Mouse (Mus musculus) layer of hippocampus, adult 2 months (tissue): Measurements from ENCODE around the gene Gba. TPM values are rescaled to one million over a fixed set of nuclear protein-coding genes. Genes with fewer than 3 reads are reported as not detected.
"Not testable (repeated sequence)": the region's sequence is repeated elsewhere in the genome, so short reads cannot be mapped to it uniquely, and the experiment has no call there.

Experiments used
- DNase-seq, 2 experiments: peaks; one replicate each; pipeline ENCODE4 v3.0.0; 2022; ENCODE audit warnings: low spot score in 2 of 2
- H3K27ac ChIP-seq: fragments of 200-600 bp; 2 replicates; pipeline ENCODE4 v1.8.1; 2022
- H3K4me3 ChIP-seq: fragments of 200-600 bp; 2 replicates; pipeline ENCODE4 v1.8.1; 2022; ENCODE audit warnings: mild to moderate bottlenecking
- CTCF ChIP-seq: fragments of 200-600 bp; conservative IDR thresholded peaks from 2 replicates; pipeline ENCODE4 v1.8.1; 2022; ENCODE audit warnings: antibody characterized with exemption, mild to moderate bottlenecking, moderate library complexity
- long read RNA-seq, 2 experiments: library from polyadenylated mRNA; stranded (forward); transcript quantifications; one replicate each; pipeline ENCODE4 v2.0.0; 2021; ENCODE audit warnings: borderline mapping rate in 2 of 2
- total RNA-seq, 2 experiments: library from RNA; stranded (reverse); gene quantifications; 2 replicates each; pipeline ENCODE4 v1.2.3; 2021

Gba gene
- 10 to 100 TPM; 55.7 to 67.9 TPM for total RNA-seq
- long read RNA-seq, experiment 1, transcript Gba-201 (11 exons, 1,779 nt), result major isoform, 17 of 24 reads
- long read RNA-seq, experiment 1, partial matches to known transcripts, result 2 of 24 reads
- long read RNA-seq, experiment 1, other reads (novel, unspliced or antisense), result 3 of 24 reads
- long read RNA-seq, experiment 2, transcript Gba-201 (11 exons, 1,779 nt), result major isoform, 16 of 23 reads
- long read RNA-seq, experiment 2, partial matches to known transcripts, result 3 of 23 reads
- long read RNA-seq, experiment 2, other reads (novel, unspliced or antisense), result 3 of 23 reads

DNA sequence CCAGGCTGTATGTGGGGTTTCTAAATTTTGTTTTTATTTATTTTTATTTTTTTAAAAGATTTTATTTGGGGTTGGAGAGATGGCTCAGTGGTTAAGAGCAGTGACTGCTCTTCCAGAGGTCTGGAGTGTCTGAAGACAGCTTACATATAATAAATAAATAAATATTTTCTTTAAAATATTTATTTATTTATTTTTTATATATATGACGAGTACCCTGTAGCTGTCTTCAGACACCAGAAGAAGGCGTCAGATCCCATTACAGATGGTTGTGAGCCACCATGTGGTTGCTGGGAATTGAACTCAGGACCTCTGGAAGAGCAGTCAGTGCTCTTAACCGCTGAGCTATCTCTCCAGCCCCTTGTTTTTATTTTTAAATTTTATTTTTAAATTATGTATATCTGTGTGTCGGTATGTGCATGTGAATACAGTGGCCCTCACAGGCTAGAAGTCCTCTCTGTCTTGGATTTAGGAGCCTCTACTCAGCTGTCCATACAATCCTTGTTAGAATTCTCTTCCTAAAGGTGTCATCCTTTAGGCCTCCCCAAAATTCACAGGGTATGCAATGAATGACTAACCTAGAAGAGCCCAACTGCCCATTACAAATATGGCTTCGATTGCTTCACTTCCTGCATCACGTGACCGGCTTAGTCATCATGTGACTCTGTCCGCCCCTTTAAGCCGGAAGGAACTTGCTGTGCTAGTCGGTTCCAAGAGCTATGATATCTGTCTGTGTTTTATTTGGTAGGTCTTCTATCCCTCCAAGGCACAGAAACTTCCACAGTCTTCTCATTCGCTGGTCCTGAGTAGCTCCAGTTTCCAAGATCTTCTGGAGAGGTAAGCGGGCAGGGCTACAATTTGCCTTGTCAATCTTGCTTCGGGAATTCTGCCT, at the start of gene Gba:
Gene Gba, plus strand, starts transcription at position 676 of the 889 bp plus-strand sequence.
- no peak for TF ChIP-seq CTCF
- Histone ChIP-seq H3K4me3 (peak within 1 kb of the TSS; percentile 84), H3K27ac (peak within 1 kb of the TSS; percentile 89)
- peak; percentile 84 to 85 for DNase-seq

DNA sequence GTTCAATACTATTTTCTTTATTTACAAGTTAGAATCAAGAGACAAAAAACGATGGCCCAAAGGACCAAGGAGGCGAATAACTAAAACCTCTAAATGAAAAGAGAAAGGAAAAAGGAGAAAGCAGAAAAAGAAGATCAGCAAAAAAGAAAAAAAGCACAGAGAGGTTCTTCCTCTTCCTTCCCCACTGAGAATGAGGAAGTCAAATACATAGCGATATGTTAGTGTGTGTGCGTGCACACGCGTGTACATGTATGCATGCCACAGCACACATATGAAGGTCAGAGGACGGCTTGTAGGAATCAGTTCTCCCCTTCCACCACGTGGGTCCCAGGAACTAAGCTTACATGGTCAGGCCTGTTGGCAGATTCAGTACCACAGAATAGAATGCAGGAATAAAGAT, 45.8 kb upstream of the Gba start:
- no peak for TF ChIP-seq CTCF
- no peak for DNase-seq
- H3K4me3 ChIP-seq, result no peak overlapping the region
- no peak overlapping the region for H3K27ac ChIP-seq

DNA sequence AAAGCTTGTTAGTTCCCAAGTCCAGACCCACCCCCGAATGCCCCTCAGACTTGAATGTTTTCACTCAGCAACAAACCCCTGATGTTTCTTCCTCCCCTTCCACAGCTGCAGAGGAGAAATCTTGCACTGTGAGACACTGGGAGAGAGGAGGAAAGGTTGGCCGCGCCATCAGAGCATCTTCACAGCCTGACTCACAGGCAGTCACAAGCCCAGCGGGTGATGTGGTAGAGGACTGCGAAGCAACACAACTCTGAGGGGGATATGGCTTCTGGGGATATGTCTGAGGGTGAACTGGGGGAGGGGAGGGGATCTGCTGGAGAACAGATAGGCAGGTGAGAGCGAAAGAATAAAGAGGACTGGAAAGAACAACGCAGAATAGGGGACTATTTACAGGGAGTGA, 44.1 kb upstream of the Gba start:
- no peak for DNase-seq
- TF ChIP-seq CTCF, result no peak
- H3K27ac ChIP-seq, result no peak overlapping the region
- H3K4me3 ChIP-seq, result no peak overlapping the region; the same call in 1 of the 2 replicates

DNA sequence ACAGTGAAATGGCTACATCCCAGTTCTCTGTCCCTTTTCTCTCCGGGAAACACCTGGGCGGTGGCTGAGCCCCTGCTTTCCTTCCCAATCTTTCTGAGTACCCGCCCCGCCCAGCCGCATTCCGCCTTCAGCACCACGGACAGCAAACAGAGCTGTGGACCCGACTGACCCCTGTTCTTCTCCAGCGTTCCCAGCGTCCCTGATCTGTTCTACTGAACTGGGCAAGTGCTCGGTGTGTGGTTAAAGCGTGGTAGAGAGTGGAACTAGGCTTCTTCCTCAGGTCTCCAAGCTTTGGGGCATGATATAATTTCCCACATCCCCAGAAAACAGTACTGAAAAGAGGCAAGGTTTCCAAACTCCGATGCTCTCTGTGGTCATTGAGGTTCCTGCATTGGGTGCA, 43.5 kb upstream of the Gba start:
- H3K27ac ChIP-seq, result no peak overlapping the region
- DNase-seq, result no peak
- peak overlapping the region; percentile 62 for H3K4me3 ChIP-seq
- TF ChIP-seq CTCF, result no peak

DNA sequence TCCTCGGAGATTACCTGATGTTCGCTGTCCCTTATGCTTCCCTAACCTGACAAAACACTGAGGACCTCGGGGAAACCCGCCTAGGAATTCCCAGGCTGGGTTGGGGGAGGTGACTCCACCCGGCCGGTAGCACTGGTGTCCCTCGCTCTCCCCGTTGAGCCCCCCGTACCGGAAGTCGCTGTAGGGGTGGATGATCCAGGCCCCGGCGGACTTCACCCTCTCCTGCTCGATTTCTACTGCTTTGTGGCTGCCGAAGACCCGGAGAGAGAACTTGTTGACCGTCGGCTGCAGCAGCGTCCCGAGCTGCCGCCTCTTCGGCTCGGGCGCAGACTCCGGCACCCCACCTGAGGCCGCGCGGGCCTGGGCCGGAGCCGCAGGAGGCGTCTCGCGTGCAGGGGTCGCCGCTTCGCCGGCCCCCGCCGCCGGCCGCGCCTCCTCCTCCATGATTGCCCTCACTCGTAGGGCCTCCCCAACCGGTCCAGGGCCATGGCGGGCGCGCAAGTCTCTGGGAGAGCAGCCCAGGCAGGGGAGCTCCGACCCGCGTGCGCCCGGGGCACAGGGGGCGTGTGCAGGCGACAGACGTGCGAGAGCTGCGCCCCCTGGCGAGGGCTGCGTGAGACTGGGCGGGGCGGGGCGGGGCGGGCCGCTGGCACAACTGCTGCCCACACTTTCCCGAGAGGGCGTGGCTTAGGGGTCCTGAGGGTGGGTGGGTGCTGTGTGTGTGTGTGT, 42.9 kb upstream of the Gba start, which contains the start of gene Hcn3:
Gene Hcn3, minus strand, starts transcription at position 581 of the 729 bp plus-strand sequence.
- peak in 1 of 2 experiments; percentile 59 for DNase-seq
- H3K4me3 ChIP-seq, result peak within 1 kb of the TSS; percentile 62
- TF ChIP-seq CTCF, result peak; percentile 73
- no peak within 1 kb of the TSS for H3K27ac ChIP-seq

DNA sequence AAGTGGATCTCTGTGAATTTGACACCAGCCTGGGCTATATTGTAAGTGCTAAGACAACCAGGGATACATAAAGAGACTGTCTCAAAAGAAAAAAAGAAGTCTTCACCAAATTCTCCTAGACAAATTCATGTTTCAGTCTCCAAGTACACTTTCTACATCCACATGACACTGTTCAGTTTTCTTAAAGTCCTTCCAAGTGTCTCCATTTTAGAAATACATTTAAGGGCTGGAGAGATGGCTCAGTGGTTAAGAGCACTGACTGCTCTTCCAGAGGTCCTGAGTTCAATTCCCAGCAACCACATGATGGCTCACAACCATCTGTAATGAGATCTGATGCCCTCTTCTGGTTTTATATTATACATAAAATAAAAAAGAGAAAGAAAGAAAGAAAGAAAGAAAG, 41.5 kb upstream of the Gba start:
- not testable (repeated sequence) for H3K27ac ChIP-seq, DNase-seq, H3K4me3 ChIP-seq

DNA sequence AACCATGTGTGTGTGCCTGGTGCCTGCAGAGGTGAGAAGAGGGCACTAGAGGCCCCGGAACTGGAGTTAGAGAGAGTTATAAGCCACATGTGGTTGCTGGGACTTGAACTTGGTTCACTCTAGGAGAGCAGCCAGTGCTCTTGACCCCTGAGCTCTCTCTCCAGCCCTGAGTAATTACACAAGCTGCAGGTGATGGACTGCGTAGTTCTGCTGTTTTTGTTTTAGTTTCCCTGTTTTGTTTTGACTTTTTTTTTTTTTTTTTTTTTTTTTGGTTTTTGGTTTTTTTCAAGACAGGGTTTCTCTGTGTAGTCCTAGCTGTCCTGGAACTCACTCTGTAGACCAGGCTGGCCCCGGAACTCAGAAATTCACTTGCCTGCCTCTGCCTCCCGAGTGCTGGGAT, 40.9 kb upstream of the Gba start:
- H3K27ac ChIP-seq, result no peak overlapping the region
- no peak overlapping the region for H3K4me3 ChIP-seq
- TF ChIP-seq CTCF, result no peak
- no peak for DNase-seq

DNA sequence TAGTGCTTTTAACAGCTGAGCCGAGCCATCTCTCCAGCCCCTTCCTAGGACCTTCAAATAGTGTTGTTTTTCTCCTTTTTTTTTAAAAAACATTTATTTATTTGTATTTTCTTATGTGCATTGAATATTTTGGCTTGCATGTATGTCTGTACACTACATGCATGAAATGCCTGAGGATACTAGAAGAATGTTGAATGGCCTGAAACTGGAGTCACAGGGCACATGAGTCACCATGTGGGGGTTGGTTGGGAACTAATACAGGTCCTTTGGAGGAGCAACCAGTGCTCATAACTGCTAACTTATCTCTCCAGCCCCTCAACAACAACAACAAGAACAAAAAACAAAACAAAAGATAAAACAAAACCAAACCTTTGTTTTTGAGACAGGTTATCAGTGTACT, 39.6 kb upstream of the Gba start:
- TF ChIP-seq CTCF, result no peak
- Histone ChIP-seq H3K4me3 (no peak overlapping the region), H3K27ac (no peak overlapping the region)
- no peak for DNase-seq

DNA sequence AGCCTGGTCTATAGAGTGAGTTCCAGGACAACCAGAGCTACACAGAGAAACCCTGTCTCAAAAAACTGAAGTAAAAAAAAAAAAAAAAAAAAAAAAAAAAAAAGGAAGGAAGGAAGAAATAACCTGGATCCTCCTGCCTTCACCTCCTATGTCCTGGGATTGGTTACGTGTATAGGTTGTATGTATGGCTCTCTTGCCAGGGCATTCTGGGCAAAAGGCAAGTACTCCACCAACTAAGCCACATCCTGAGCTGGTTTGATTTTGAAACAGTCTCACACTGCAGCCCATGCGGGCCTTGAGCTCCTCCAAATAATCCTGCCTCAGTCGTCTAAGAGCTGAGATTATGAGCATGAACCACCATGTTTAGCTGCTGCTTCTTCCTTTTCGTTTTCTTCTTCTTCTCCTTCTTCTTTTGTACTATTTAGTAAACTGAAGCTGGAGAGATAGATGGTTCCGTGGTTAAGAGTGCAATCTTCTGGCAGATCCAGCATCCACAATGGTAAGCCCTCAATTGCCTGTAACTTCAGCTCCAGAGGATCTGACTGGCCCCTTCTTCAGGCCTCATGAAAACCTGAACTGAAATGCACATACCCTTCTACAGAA, 39.0 kb upstream of the Gba start:
- DNase-seq, result no peak
- Histone ChIP-seq H3K4me3 (peak overlapping the region; percentile 84), H3K27ac (peak overlapping the region; percentile 95)
- TF ChIP-seq CTCF, result no peak

DNA sequence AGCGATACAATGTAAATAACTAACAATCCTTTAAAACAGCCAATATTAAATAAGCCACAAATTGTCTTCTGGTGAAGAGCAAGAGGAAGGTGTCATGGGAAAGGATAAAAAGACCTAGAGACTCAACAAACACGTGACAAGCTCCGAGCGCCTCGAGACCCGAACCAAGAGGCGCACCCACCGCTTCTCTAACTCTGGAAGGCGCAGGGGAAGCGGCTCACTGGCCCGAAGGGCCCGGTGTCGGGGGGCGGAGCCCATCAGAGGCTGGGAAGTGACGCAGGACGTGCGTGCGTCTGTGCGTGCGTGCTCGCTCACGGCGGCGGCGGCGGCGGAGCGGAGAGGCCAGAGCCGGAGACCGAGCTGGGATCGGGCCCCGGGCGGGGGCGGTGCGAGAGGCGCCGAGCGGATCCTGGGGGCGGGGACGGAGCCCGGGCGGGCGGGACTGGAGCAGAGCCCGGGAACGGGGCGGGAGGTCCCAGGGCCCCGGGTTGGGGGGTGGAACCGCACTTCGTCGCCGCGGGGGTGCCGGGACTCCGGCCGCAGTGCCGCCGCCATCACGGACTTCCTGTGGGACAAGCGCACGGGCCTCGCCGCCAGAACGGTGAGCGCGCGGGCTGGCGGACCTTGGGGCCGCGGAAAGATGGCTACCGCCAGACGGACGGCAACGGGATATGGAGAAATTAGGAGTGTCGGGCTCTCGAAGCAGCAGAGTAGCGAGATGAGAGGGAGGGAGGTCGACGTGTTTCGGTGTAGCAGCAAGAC, 38.0 kb upstream of the Gba start, which contains the start of gene Clk2:
Gene Clk2, plus strand, starts transcription at position 290 of the 762 bp plus-strand sequence.
- no peak for TF ChIP-seq CTCF
- Histone ChIP-seq H3K27ac (peak within 1 kb of the TSS; percentile 95), H3K4me3 (peak within 1 kb of the TSS; percentile 84)
- DNase-seq, result peak; percentile 94

DNA sequence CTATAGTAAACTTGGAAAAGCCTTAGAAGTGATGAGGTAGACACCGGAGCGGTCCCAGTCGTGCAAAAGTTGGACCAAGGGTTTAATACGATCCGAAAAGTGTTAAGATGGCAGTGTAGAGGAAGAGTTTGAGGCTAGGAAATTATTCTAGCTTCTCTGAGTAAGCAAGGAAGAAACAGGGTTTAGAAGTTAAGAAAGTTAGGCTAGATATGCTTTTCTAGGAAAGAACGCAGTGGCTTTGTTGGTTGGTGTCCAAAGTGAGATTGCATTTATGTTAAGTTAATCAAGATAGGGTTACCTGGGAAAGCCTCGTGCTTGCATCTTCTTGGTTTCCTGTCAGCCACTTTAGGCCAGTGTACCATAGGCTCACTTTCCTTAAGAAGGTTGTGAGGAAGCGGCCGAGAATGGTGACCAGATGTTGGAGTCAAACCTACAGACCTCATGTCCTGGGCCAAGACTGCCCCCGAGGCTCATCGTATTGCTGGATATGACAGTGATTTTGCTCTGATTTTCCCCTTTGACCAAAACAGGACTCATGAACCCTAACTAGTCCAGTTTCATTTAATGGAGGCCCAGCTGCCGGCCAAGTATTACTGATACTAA, 37.4 kb upstream of the Gba start:
- peak overlapping the region; percentile 95 for H3K27ac ChIP-seq
- DNase-seq, result no peak

More for the DNA sequence above, 37.4 kb upstream of the Gba start:
- H3K4me3 ChIP-seq, result peak overlapping the region; percentile 84
- no peak for TF ChIP-seq CTCF
